Comparison of ENCODE assay signal across 8 mouse cellular contexts in genomic region chr4:141445328-141445720, GRCm38 (mm10). TPM values are rescaled to one million over a fixed set of nuclear protein-coding genes. Genes with fewer than 3 reads are reported as not detected.
DNase-seq lines count a peak whose midpoint lies in the region; ATAC-seq and TF ChIP-seq lines count a peak whose summit lies in the region.

No protein-coding gene starts in this region.

- no peak for TF ChIP-seq POLR2A in MEL (IDR thresholded peaks at IDR 0.05; ENCODE audit: control insufficient read depth in 1 of 2, insufficient read depth in 1 of 2, low read depth in 1 of 2, low read length in 2 of 2, poor library complexity in 1 of 2)

- peaks cover 21% of the 10 kb centered on the region for H3K4me1 ChIP-seq in heart, embryonic 15.5 days (replicated peaks)
- H3K4me1 ChIP-seq in MEL (ENCODE audit: control insufficient read depth in 1 of 2, insufficient read depth in 2 of 2, low read length in 2 of 2), result peaks cover 0 to 15% of the 10 kb centered on the region in 2 experiments; a peak in 2 of 4 replicates
- peaks cover 16% of the 10 kb centered on the region for H3K4me1 ChIP-seq in heart, embryonic 16.5 days (ENCODE audit: control insufficient read depth, insufficient read depth, low read length)
- peaks cover 27% of the 10 kb centered on the region for H3K4me1 ChIP-seq in midbrain, embryonic 10.5 days

- intact Hi-C loops in heart, postnatal 36 days (cut with DNase I), result no loop called here

- H3K9me3 ChIP-seq in heart, embryonic 15.5 days (replicated peaks), result no peaks in the 10 kb centered on the region
- no peaks in the 10 kb centered on the region for H3K9me3 ChIP-seq in MEL (replicated peaks; ENCODE audit: insufficient read depth, low read length)
- no peaks in the 10 kb centered on the region for H3K9me3 ChIP-seq in heart, embryonic 16.5 days (replicated peaks; ENCODE audit: control insufficient read depth, low read length)
- no peaks in the 10 kb centered on the region for H3K9me3 ChIP-seq in midbrain, embryonic 10.5 days (replicated peaks)

- peaks cover 9% of the 10 kb centered on the region; the same call in 1 of the 2 replicates for H3K36me3 ChIP-seq in heart, embryonic 15.5 days
- H3K36me3 ChIP-seq in MEL (ENCODE audit: control insufficient read depth in 1 of 2, insufficient read depth in 2 of 2, low read length in 2 of 2), result peaks cover 2 to 6% of the 10 kb centered on the region in 2 experiments; a peak in 1 of 4 replicates
- H3K36me3 ChIP-seq in heart, embryonic 16.5 days (ENCODE audit: control insufficient read depth, insufficient read depth), result peaks cover 9% of the 10 kb centered on the region; the same call in 1 of the 2 replicates
- H3K36me3 ChIP-seq in midbrain, embryonic 10.5 days, result peaks cover 42% of the 10 kb centered on the region

- H3K27ac ChIP-seq in heart, embryonic 15.5 days, result 0 out of 2 replicates have a peak overlapping the region, but pooled peaks have one; percentile 76
- no peak overlapping the region for H3K27ac ChIP-seq in MEL (ENCODE audit: control insufficient read depth, low read depth, low read length)
- no peak overlapping the region for H3K27ac ChIP-seq in heart, embryonic 16.5 days (ENCODE audit: low read length)
- H3K27ac ChIP-seq in midbrain, embryonic 10.5 days (replicated peaks), result peak overlapping the region; percentile 96

- no peak for ATAC-seq in heart, embryonic 15.5 days (replicated peaks; ENCODE audit: insufficient number of reproducible peaks, insufficient read depth, low FRiP score, low read depth)
- no peak for ATAC-seq in heart, embryonic 16.5 days (replicated peaks; ENCODE audit: extremely low read depth, insufficient read depth, low FRiP score)

- 12% methylated on average over 14 of the region's 14 CpGs for WGBS in heart, embryonic 15.5 days
- WGBS in heart, embryonic 16.5 days, result 10% methylated on average over 14 of the region's 14 CpGs
- whole genome bisulfite sequencing in midbrain, embryonic 10.5 days, result 23% methylated on average over 14 of the region's 14 CpGs

- no peak for DNase-seq in heart, postnatal 36 days
- DNase-seq in MEL (ENCODE audit: low read depth, low spot score), result no peak
- no peak for DNase-seq in midbrain, embryonic 10.5 days (ENCODE audit: low spot score)
- no peak for DNase-seq in cerebellum, postnatal 36 days
- DNase-seq in spleen, postnatal 14 days (ENCODE audit: low spot score in 2 of 2), result no peak
- no peak for DNase-seq in cerebellum, postnatal 10 days

- H3K9ac ChIP-seq in heart, embryonic 15.5 days, result peak overlapping the region; percentile 92
- H3K9ac ChIP-seq in MEL (ENCODE audit: control insufficient read depth, low read depth, low read length, poor library complexity, severe bottlenecking), result peak overlapping the region; percentile 91
- peak overlapping the region; percentile 97 for H3K9ac ChIP-seq in heart, embryonic 16.5 days (ENCODE audit: low read length)

- no peak for TF ChIP-seq CTCF in MEL (IDR thresholded peaks at IDR 0.05 in 2 of 3, conservative IDR thresholded peaks at IDR 0.05 in 1 of 3; ENCODE audit: control insufficient read depth in 1 of 3, insufficient read depth in 1 of 3, low read depth in 2 of 3, low read length in 3 of 3, poor library complexity in 1 of 3, severe bottlenecking in 1 of 3)

- TF ChIP-seq RAD21 in MEL (IDR thresholded peaks at IDR 0.05; ENCODE audit: low read depth, low read length), result no peak

- no peak for TF ChIP-seq EP300 in MEL (IDR thresholded peaks at IDR 0.05; ENCODE audit: low read depth in 1 of 2, low read length in 2 of 2)

- H3K79me2 ChIP-seq in MEL (ENCODE audit: control insufficient read depth, insufficient read depth, low read length, poor library complexity), result peaks cover 12% of the 10 kb centered on the region

- H3K4me2 ChIP-seq in heart, embryonic 15.5 days, result peak overlapping the region; percentile 88
- H3K4me2 ChIP-seq in heart, embryonic 16.5 days (ENCODE audit: low read depth, low read length), result peak overlapping the region; percentile 97

- H3K27me3 ChIP-seq in heart, embryonic 15.5 days, result no peaks in the 10 kb centered on the region
- no peaks in the 10 kb centered on the region for H3K27me3 ChIP-seq in MEL (ENCODE audit: control insufficient read depth in 1 of 2, insufficient read depth in 2 of 2, low read length in 2 of 2)
- no peaks in the 10 kb centered on the region for H3K27me3 ChIP-seq in heart, embryonic 16.5 days (ENCODE audit: control insufficient read depth, insufficient read depth, low read length)
- no peaks in the 10 kb centered on the region for H3K27me3 ChIP-seq in midbrain, embryonic 10.5 days (ENCODE audit: low read depth, poor library complexity, severe bottlenecking)

- H3K4me3 ChIP-seq in heart, embryonic 15.5 days, result peak overlapping the region; percentile 90
- peak overlapping the region; percentile 78 to 82 for H3K4me3 ChIP-seq in MEL (ENCODE audit: control insufficient read depth in 1 of 2, insufficient read depth in 1 of 2, low read depth in 2 of 2, low read length in 2 of 2)
- peak overlapping the region; percentile 98 for H3K4me3 ChIP-seq in heart, embryonic 16.5 days (ENCODE audit: low read length)
- peak overlapping the region; percentile 97 for H3K4me3 ChIP-seq in midbrain, embryonic 10.5 days

TF ChIP-seq in MEL, 35 proteins besides CTCF, POLR2A, EP300 and RAD21:
- TF ChIP-seq RCOR1 (IDR thresholded peaks at IDR 0.05; ENCODE audit: low read depth, low read length) (no peak), MEF2A (IDR thresholded peaks at IDR 0.05; ENCODE audit: extremely low read depth, insufficient replicate concordance, low read depth, low read length, poor library complexity, severe bottlenecking) (no peak), CHD2 (IDR thresholded peaks at IDR 0.05; ENCODE audit: low read length) (no peak), NELFE (IDR thresholded peaks at IDR 0.05; ENCODE audit: low read depth, low read length) (no peak), GATA1 (IDR thresholded peaks at IDR 0.05; ENCODE audit: low read depth, low read length) (no peak), MAFK (IDR thresholded peaks at IDR 0.05; ENCODE audit: borderline replicate concordance, low read depth, low read length) (no peak), NRF1 (IDR thresholded peaks at IDR 0.05; ENCODE audit: insufficient read depth, low read depth, low read length, poor library complexity, severe bottlenecking) (no peak), POLR2AphosphoS2 (IDR thresholded peaks at IDR 0.05; ENCODE audit: low read length) (no peak), ZNF384 (IDR thresholded peaks at IDR 0.05; ENCODE audit: low read depth, low read length) (no peak), GABPA (IDR thresholded peaks at IDR 0.05; ENCODE audit: low read depth, low read length) (no peak), E2F4 (IDR thresholded peaks at IDR 0.05; ENCODE audit: borderline replicate concordance, low read depth, low read length) (no peak), ELF1 (IDR thresholded peaks at IDR 0.05; ENCODE audit: low read depth, low read length) (no peak)
TF ChIP-seq in MEL: peak in this region for 0.

RNA-seq across cellular contexts. Expression of gene Zbtb17, which starts 0.9 kb away (rescaled TPM):
- 17.9 and 22.5 TPM in 2 replicates for polyA plus RNA-seq in heart, embryonic 15.5 days (2015; fragmentation: Nextera tagmentation; extraction: Ambion mirVana)
- total RNA-seq in heart, postnatal 36 days (2021), result 10 to 100 TPM; 21.3 to 24.7 TPM
- 32.3 and 36.4 TPM in 2 replicates for total RNA-seq in MEL (2012; rRNA removed)
- 10 to 100 TPM in 1 of 2 experiments, not detected in 1; 63.2 TPM for polyA plus RNA-seq in MEL (2012; ENCODE audit: insufficient read depth in 1 of 2, insufficient read length in 2 of 2, low read depth in 1 of 2, low replicate concordance in 2 of 2, missing spikeins in 1 of 2)
- polyA plus RNA-seq in heart, embryonic 16.5 days (2015; fragmentation: Nextera tagmentation; extraction: Ambion mirVana), result 22.2 and 26.1 TPM in 2 replicates
- 55.1 and 61.5 TPM in 2 replicates for polyA plus RNA-seq in midbrain, embryonic 10.5 days (2016; fragmentation: Nextera tagmentation; extraction: Ambion mirVana)

RNA-seq across cellular contexts. Expression of gene Srarp, which starts 9.4 kb away (rescaled TPM):
- not detected in 2 replicates for polyA plus RNA-seq in heart, embryonic 15.5 days (2015; fragmentation: Nextera tagmentation; extraction: Ambion mirVana)
- total RNA-seq in heart, postnatal 36 days (2021), result 1 to 10 TPM in 1 of 2 experiments, under 1 TPM in 1; 0.67 to 1.6 TPM
- total RNA-seq in MEL (2012; rRNA removed), result not detected in 2 replicates
- polyA plus RNA-seq in MEL (2012; ENCODE audit: insufficient read depth in 1 of 2, insufficient read length in 2 of 2, low read depth in 1 of 2, low replicate concordance in 2 of 2, missing spikeins in 1 of 2), result not detected
- polyA plus RNA-seq in heart, embryonic 16.5 days (2015; fragmentation: Nextera tagmentation; extraction: Ambion mirVana), result not detected in 2 replicates
- polyA plus RNA-seq in midbrain, embryonic 10.5 days (2016; fragmentation: Nextera tagmentation; extraction: Ambion mirVana), result not detected in 2 replicates

RNA-seq across cellular contexts. Expression of gene Hspb7, which starts 24.7 kb away (rescaled TPM):
- polyA plus RNA-seq in heart, embryonic 15.5 days (2015; fragmentation: Nextera tagmentation; extraction: Ambion mirVana), result 220 and 234 TPM in 2 replicates
- total RNA-seq in heart, postnatal 36 days (2021), result 1,000 to 10,000 TPM; 1,173 to 1,191 TPM
- not detected in 2 replicates for total RNA-seq in MEL (2012; rRNA removed)
- not detected for polyA plus RNA-seq in MEL (2012; ENCODE audit: insufficient read depth in 1 of 2, insufficient read length in 2 of 2, low read depth in 1 of 2, low replicate concordance in 2 of 2, missing spikeins in 1 of 2)
- polyA plus RNA-seq in heart, embryonic 16.5 days (2015; fragmentation: Nextera tagmentation; extraction: Ambion mirVana), result 224 and 293 TPM in 2 replicates
- not detected in 2 replicates for polyA plus RNA-seq in midbrain, embryonic 10.5 days (2016; fragmentation: Nextera tagmentation; extraction: Ambion mirVana)

RNA-seq across cellular contexts. Expression of gene Clcnkb, which starts 29.5 kb away (rescaled TPM):
- 0.39 and 0.60 TPM in 2 replicates for polyA plus RNA-seq in heart, embryonic 15.5 days (2015; fragmentation: Nextera tagmentation; extraction: Ambion mirVana)
- 1 to 10 TPM in 1 of 2 experiments, under 1 TPM in 1; 0.38 to 1.0 TPM for total RNA-seq in heart, postnatal 36 days (2021)
- not detected in 2 replicates for total RNA-seq in MEL (2012; rRNA removed)
- polyA plus RNA-seq in MEL (2012; ENCODE audit: insufficient read depth in 1 of 2, insufficient read length in 2 of 2, low read depth in 1 of 2, low replicate concordance in 2 of 2, missing spikeins in 1 of 2), result not detected
- 0.34 and 0.49 TPM in 2 replicates for polyA plus RNA-seq in heart, embryonic 16.5 days (2015; fragmentation: Nextera tagmentation; extraction: Ambion mirVana)
- not detected in 2 replicates for polyA plus RNA-seq in midbrain, embryonic 10.5 days (2016; fragmentation: Nextera tagmentation; extraction: Ambion mirVana)

RNA-seq across cellular contexts. Expression of gene Clcnka, which starts 46.8 kb away (rescaled TPM):
- polyA plus RNA-seq in heart, embryonic 15.5 days (2015; fragmentation: Nextera tagmentation; extraction: Ambion mirVana), result 0.05 and 0.06 TPM in 2 replicates
- total RNA-seq in heart, postnatal 36 days (2021), result not detected
- total RNA-seq in MEL (2012; rRNA removed), result not detected in 2 replicates
- polyA plus RNA-seq in MEL (2012; ENCODE audit: insufficient read depth in 1 of 2, insufficient read length in 2 of 2, low read depth in 1 of 2, low replicate concordance in 2 of 2, missing spikeins in 1 of 2), result not detected
- 0.11 TPM in 1 of 2 replicates, not detected in the other for polyA plus RNA-seq in heart, embryonic 16.5 days (2015; fragmentation: Nextera tagmentation; extraction: Ambion mirVana)
- not detected in 2 replicates for polyA plus RNA-seq in midbrain, embryonic 10.5 days (2016; fragmentation: Nextera tagmentation; extraction: Ambion mirVana)

Comparison
In these comparisons a context has a peak if more than half of its experiments do, and no peak if none do; other contexts are left out.
1. H3K27ac ChIP-seq: peak in heart, embryonic 15.5 days (single experiment) and midbrain, embryonic 10.5 days (single experiment); none in MEL (single experiment) and heart, embryonic 16.5 days (single experiment).
2. RNA of gene Hspb7, which starts 24.7 kb away (polyA plus RNA-seq): 224 to 293 TPM in heart, embryonic 16.5 days and 220 to 234 TPM in heart, embryonic 15.5 days; not detected in MEL and not detected in midbrain, embryonic 10.5 days; every median in the first group is over 100 times any median in the second.
3. Peak in every context shown above with its lines, with median percentiles within 50 percentile points of each other: H3K4me3 ChIP-seq and H3K9ac ChIP-seq.